Mouse (Mus musculus): ENCODE measurements around the gene Ctdspl2. TPM values are rescaled to one million over a fixed set of nuclear protein-coding genes. Genes with fewer than 3 reads are reported as not detected.
"Not testable (repeated sequence)": the region's sequence is repeated elsewhere in the genome, so short reads cannot be mapped to it uniquely, and the experiment has no call there.

Ctdspl2 gene
- polyA plus RNA-seq, 1 experiment from 2014 or later: 61.3 TPM

GRCm38 (mm10) chr2:122022284-122022683 is 66.5 kb downstream of the Ctdspl2 start:
- Histone ChIP-seq H3K9me3 (no peaks in the 10 kb centered on the region), H3K4me1 (0 out of 2 replicates have a peak, but pooled peaks cover 2% of the 10 kb centered on the region), H3K4me3 (no peak overlapping the region), H3K27ac (no peak overlapping the region), H3K27me3 (ENCODE audit: poor library complexity, severe bottlenecking) (no peaks in the 10 kb centered on the region), H3K36me3 (replicated peaks) (no peaks in the 10 kb centered on the region)
- 80% methylated on average over 2 of the region's 2 CpGs for WGBS
- DNase-seq (ENCODE audit: extremely low spot score, low spot score): no peak

GRCm38 (mm10) chr2:122027091-122027490 is 71.3 kb downstream of the Ctdspl2 start:
- Histone ChIP-seq H3K4me3 (peak overlapping the region; percentile 90), H3K36me3 (replicated peaks) (peaks cover 21% of the 10 kb centered on the region), H3K4me1 (peaks cover 18% of the 10 kb centered on the region)
- not testable (repeated sequence) for DNase-seq (ENCODE audit: extremely low spot score, low spot score); H3K9me3 ChIP-seq; H3K27ac ChIP-seq; H3K27me3 ChIP-seq (ENCODE audit: poor library complexity, severe bottlenecking)
- 93% methylated on average over 10 of the region's 10 CpGs for WGBS

GRCm38 (mm10) chr2:122027862-122028755 is 72.3 kb downstream of the Ctdspl2 start, which contains the start of gene Eif3j1:
TSS of gene Eif3j1 (plus strand) at chr2:122028546.
- Histone ChIP-seq H3K9me3 (no peaks in the 10 kb centered on the region), H3K27me3 (ENCODE audit: poor library complexity, severe bottlenecking) (no peaks in the 10 kb centered on the region), H3K4me3 (peak within 1 kb of the TSS; percentile 90), H3K27ac (peak within 1 kb of the TSS; percentile 94), H3K4me1 (peaks cover 18% of the 10 kb centered on the region), H3K36me3 (replicated peaks) (peaks cover 32% of the 10 kb centered on the region)
- peak; percentile 90 for DNase-seq (ENCODE audit: extremely low spot score, low spot score)
- WGBS: under 1% methylated on average over 61 of the region's 67 CpGs

GRCm38 (mm10) chr2:122028756-122029700 is 73.2 kb downstream of the Ctdspl2 start:
- peak; percentile 62 for DNase-seq (ENCODE audit: extremely low spot score, low spot score)
- Histone ChIP-seq H3K4me3 (peak overlapping the region; percentile 90), H3K27me3 (ENCODE audit: poor library complexity, severe bottlenecking) (no peaks in the 10 kb centered on the region), H3K4me1 (peaks cover 18% of the 10 kb centered on the region), H3K36me3 (replicated peaks) (peaks cover 41% of the 10 kb centered on the region), H3K9me3 (no peaks in the 10 kb centered on the region), H3K27ac (peak overlapping the region; percentile 94)
- WGBS: 2% methylated on average over 71 of the region's 71 CpGs

GRCm38 (mm10) chr2:122031970-122032369 is 76.2 kb downstream of the Ctdspl2 start:
- Histone ChIP-seq H3K4me1 (peaks cover 18% of the 10 kb centered on the region), H3K27me3 (ENCODE audit: poor library complexity, severe bottlenecking) (no peaks in the 10 kb centered on the region), H3K9me3 (no peaks in the 10 kb centered on the region), H3K27ac (no peak overlapping the region), H3K36me3 (replicated peaks) (peaks cover 69% of the 10 kb centered on the region), H3K4me3 (no peak overlapping the region)
- 83% methylated on average over 6 of the region's 6 CpGs for WGBS
- no peak for DNase-seq (ENCODE audit: extremely low spot score, low spot score)

- Histone ChIP-seq H3K36me3 (replicated peaks) (peaks cover 96% of the 10 kb centered on the region), H3K4me1 (no peaks in the 10 kb centered on the region), H3K4me3 (no peak overlapping the region), H3K27ac (no peak overlapping the region), H3K27me3 (ENCODE audit: poor library complexity, severe bottlenecking) (no peaks in the 10 kb centered on the region), H3K9me3 (no peaks in the 10 kb centered on the region)
- WGBS: 90% methylated on average over 3 of the region's 3 CpGs
- DNase-seq (ENCODE audit: extremely low spot score, low spot score): no peak
These were observed 80.3 kb downstream of the Ctdspl2 start for GRCm38 (mm10) chr2:122036064-122036463.

GRCm38 (mm10) chr2:122043926-122044325 is 88.1 kb downstream of the Ctdspl2 start:
- Histone ChIP-seq H3K36me3 (replicated peaks) (peaks cover 96% of the 10 kb centered on the region), H3K4me3 (no peak overlapping the region), H3K27me3 (ENCODE audit: poor library complexity, severe bottlenecking) (no peaks in the 10 kb centered on the region), H3K4me1 (no peaks in the 10 kb centered on the region), H3K27ac (no peak overlapping the region), H3K9me3 (no peaks in the 10 kb centered on the region)
- DNase-seq (ENCODE audit: extremely low spot score, low spot score): no peak

- H3K27ac ChIP-seq: no peak overlapping the region
- no peaks in the 10 kb centered on the region for H3K27me3 ChIP-seq (ENCODE audit: poor library complexity, severe bottlenecking)
- no peak for DNase-seq (ENCODE audit: extremely low spot score, low spot score)
- no peaks in the 10 kb centered on the region for H3K4me1 ChIP-seq
- WGBS: 91% methylated on average over 11 of the region's 11 CpGs
- H3K4me3 ChIP-seq: no peak overlapping the region
- H3K36me3 ChIP-seq (replicated peaks): peaks cover 78% of the 10 kb centered on the region
- H3K9me3 ChIP-seq: no peaks in the 10 kb centered on the region
These were observed 103.7 kb downstream of the Ctdspl2 start for GRCm38 (mm10) chr2:122059365-122060115.

Small RNA genes lying within 50 kb of the gene (microRNA-seq; reads per million reads assigned to microRNA genes)
- not detected for gene Gm47314

Other genes with a start within 250 kb of the Ctdspl2 start
- 13.9 and 15.6 TPM in 2 replicates for gene Frmd5, start 148.9 kb upstream of the Ctdspl2 start, polyA plus RNA-seq (2016; fragmentation: Nextera tagmentation; extraction: Ambion mirVana)
- gene Casc4, start 89.0 kb upstream of the Ctdspl2 start, polyA plus RNA-seq (2016; fragmentation: Nextera tagmentation; extraction: Ambion mirVana): 16.2 and 16.3 TPM in 2 replicates
- 0.29 and 0.33 TPM in 2 replicates for gene Mageb3, start 91 bp downstream of the Ctdspl2 start, polyA plus RNA-seq (2016; fragmentation: Nextera tagmentation; extraction: Ambion mirVana)
- 13.9 and 14.3 TPM in 2 replicates for gene Eif3j1, start 72.5 kb downstream of the Ctdspl2 start, polyA plus RNA-seq (2016; fragmentation: Nextera tagmentation; extraction: Ambion mirVana)
- 13.5 and 13.6 TPM in 2 replicates for gene Spg11, start 162.4 kb downstream of the Ctdspl2 start, polyA plus RNA-seq (2016; fragmentation: Nextera tagmentation; extraction: Ambion mirVana)
- gene B2m, start 191.7 kb downstream of the Ctdspl2 start, polyA plus RNA-seq (2016; fragmentation: Nextera tagmentation; extraction: Ambion mirVana): 89.2 and 89.5 TPM in 2 replicates
- 0.09 TPM in 1 of 2 replicates, not detected in the other for gene Trim69, start 204.7 kb downstream of the Ctdspl2 start, polyA plus RNA-seq (2016; fragmentation: Nextera tagmentation; extraction: Ambion mirVana)
- not detected in 2 replicates for gene Patl2, start 230.2 kb downstream of the Ctdspl2 start, polyA plus RNA-seq (2016; fragmentation: Nextera tagmentation; extraction: Ambion mirVana)
- not detected in 2 replicates for gene Terb2, start 230.3 kb downstream of the Ctdspl2 start, polyA plus RNA-seq (2016; fragmentation: Nextera tagmentation; extraction: Ambion mirVana)